Mouse (Mus musculus) thymus, postnatal 0 days (tissue): ENCODE results near the gene Pde4b. TPM values are rescaled to one million over a fixed set of nuclear protein-coding genes. Genes with fewer than 3 reads are reported as not detected.

Experiments used
- DNase-seq: peaks from one replicate; pipeline ENCODE4 v3.0.0-alpha.2; 2015; ENCODE audit warnings: low spot score
- polyA plus RNA-seq: library from polyadenylated mRNA; unstranded; fragments of >200 nt; fragmentation: Nextera tagmentation; extraction: Ambion mirVana; gene quantifications from 2 replicates; pipeline ENCODE4 v1.2.1, GENCODE M21; 2015

Gene Pde4b
- polyA plus RNA-seq, 1 experiment from 2014 or later, result 24.5 TPM

GRCm38 (mm10) chr4:102278958-102279357, 191.6 kb downstream of the Pde4b start:
- DNase-seq, result no peak

- DNase-seq, result no peak
Observed at GRCm38 (mm10) chr4:102287172-102287571, 199.8 kb downstream of the Pde4b start.

GRCm38 (mm10) chr4:102290052-102290734, 202.8 kb downstream of the Pde4b start:
- no peak for DNase-seq

GRCm38 (mm10) chr4:102297558-102297957, 210.2 kb downstream of the Pde4b start:
- DNase-seq, result no peak

GRCm38 (mm10) chr4:102302568-102302967, 215.2 kb downstream of the Pde4b start:
- DNase-seq, result no peak

GRCm38 (mm10) chr4:102307661-102308297, 220.4 kb downstream of the Pde4b start:
- DNase-seq, result no peak

GRCm38 (mm10) chr4:102310630-102311029, 223.3 kb downstream of the Pde4b start:
- no peak for DNase-seq

GRCm38 (mm10) chr4:102316011-102316410, 228.7 kb downstream of the Pde4b start:
- DNase-seq, result no peak

- DNase-seq, result no peak
Observed at GRCm38 (mm10) chr4:102316699-102317285, 229.4 kb downstream of the Pde4b start.

- DNase-seq, result no peak
Observed at GRCm38 (mm10) chr4:102318596-102318995, 231.3 kb downstream of the Pde4b start.

GRCm38 (mm10) chr4:102321340-102321739, 234.0 kb downstream of the Pde4b start:
- no peak for DNase-seq

GRCm38 (mm10) chr4:102332386-102332785, 245.0 kb downstream of the Pde4b start:
- no peak for DNase-seq

- DNase-seq, result no peak
Observed at GRCm38 (mm10) chr4:102332885-102333284, 245.5 kb downstream of the Pde4b start.

- DNase-seq, result no peak
Observed at GRCm38 (mm10) chr4:102346911-102347492, 259.7 kb downstream of the Pde4b start.

GRCm38 (mm10) chr4:102351476-102352475, 264.4 kb downstream of the Pde4b start:
- DNase-seq, result no peak

GRCm38 (mm10) chr4:102353641-102354403, 266.5 kb downstream of the Pde4b start:
- no peak for DNase-seq

- DNase-seq, result no peak
Observed at GRCm38 (mm10) chr4:102368105-102368735, 280.9 kb downstream of the Pde4b start.

- DNase-seq, result no peak
Observed at GRCm38 (mm10) chr4:102374614-102375013, 287.3 kb downstream of the Pde4b start.

GRCm38 (mm10) chr4:102382763-102383505, 295.6 kb downstream of the Pde4b start:
- DNase-seq, result no peak
